8 mouse cellular contexts compared by ENCODE assay signal in genomic region chr17:21650364-21650907, GRCm38 (mm10). TPM values are rescaled to one million over a fixed set of nuclear protein-coding genes. Genes with fewer than 3 reads are reported as not detected.
DNase-seq lines count a peak whose midpoint lies in the region; ATAC-seq lines count a peak whose summit lies in the region.
"Not testable (repeated sequence)": the region's sequence is repeated elsewhere in the genome, so short reads cannot be mapped to it uniquely, and the experiment has no call there.

TSS of gene Zfp983 (plus strand) at chr17:21650624.

- peak; percentile 98 for ATAC-seq in heart, embryonic 13.5 days (ENCODE audit: extremely low read depth, insufficient number of reproducible peaks, low FRiP score, low TSS enrichment)
- peak; percentile 100 for ATAC-seq in liver, embryonic 12.5 days
- ATAC-seq in stomach, embryonic 15.5 days (ENCODE audit: insufficient read depth, low FRiP score, low read depth): peak; percentile 99

- peak within 1 kb of the TSS; percentile 81 for H3K4me3 ChIP-seq in brown adipose tissue, adult 24 weeks (ENCODE audit: insufficient read depth, low read depth, low read length)
- H3K4me3 ChIP-seq in heart, embryonic 13.5 days: peak within 1 kb of the TSS; percentile 57
- peak within 1 kb of the TSS; percentile 63 for H3K4me3 ChIP-seq in liver, embryonic 12.5 days
- H3K4me3 ChIP-seq in stomach, embryonic 15.5 days (replicated peaks): peak within 1 kb of the TSS; percentile 50

- peak within 1 kb of the TSS; percentile 74 for H3K9ac ChIP-seq in heart, embryonic 13.5 days
- peak within 1 kb of the TSS; percentile 62 for H3K9ac ChIP-seq in liver, embryonic 12.5 days
- not testable (repeated sequence) for H3K9ac ChIP-seq in stomach, embryonic 15.5 days

- not testable (repeated sequence) for H3K27me3 ChIP-seq in heart, embryonic 13.5 days (replicated peaks); liver, embryonic 12.5 days (replicated peaks); stomach, embryonic 15.5 days (replicated peaks)

- H3K36me3 ChIP-seq in heart, embryonic 13.5 days; liver, embryonic 12.5 days; stomach, embryonic 15.5 days: not testable (repeated sequence)

- H3K9me3 ChIP-seq in heart, embryonic 13.5 days; liver, embryonic 12.5 days (replicated peaks); stomach, embryonic 15.5 days: not testable (repeated sequence)

- not testable (repeated sequence) for H3K4me1 ChIP-seq in brown adipose tissue, adult 24 weeks (ENCODE audit: control insufficient read depth, insufficient read depth, insufficient read length, low read length); heart, embryonic 13.5 days; liver, embryonic 12.5 days; stomach, embryonic 15.5 days

- peak within 1 kb of the TSS; percentile 69 for H3K4me2 ChIP-seq in heart, embryonic 13.5 days
- H3K4me2 ChIP-seq in liver, embryonic 12.5 days: peak within 1 kb of the TSS; percentile 58
- H3K4me2 ChIP-seq in stomach, embryonic 15.5 days: peak within 1 kb of the TSS; percentile 45

- DNase-seq in CD4-positive, CD25-positive, alpha-beta regulatory T cell, adult 2 months (ENCODE audit: low read depth, low spot score): peak; percentile 96
- peak; percentile 43 for DNase-seq in fat pad, adult 2 months (ENCODE audit: extremely low read depth, low read depth, low spot score)
- peak; percentile 85 for DNase-seq in kidney, postnatal 10 days
- DNase-seq in natural killer cell, adult 2 months (ENCODE audit: low spot score in 2 of 2): peak; percentile 90 to 91

- 0% methylated on average over 17 of the region's 17 CpGs for WGBS in heart, embryonic 13.5 days
- 1% methylated on average over 17 of the region's 17 CpGs for WGBS in liver, embryonic 12.5 days (ENCODE audit: insufficient replicate concordance)
- under 1% methylated on average over 17 of the region's 17 CpGs for WGBS in stomach, embryonic 15.5 days

- H3K27ac ChIP-seq in brown adipose tissue, adult 24 weeks (replicated peaks; ENCODE audit: low read depth, low read length): peak within 1 kb of the TSS; percentile 89
- peak within 1 kb of the TSS; percentile 81 for H3K27ac ChIP-seq in heart, embryonic 13.5 days (replicated peaks)
- peak within 1 kb of the TSS; percentile 78 for H3K27ac ChIP-seq in liver, embryonic 12.5 days
- H3K27ac ChIP-seq in stomach, embryonic 15.5 days: peak within 1 kb of the TSS; percentile 81

RNA-seq across cellular contexts. Expression of gene Zfp983, which starts in this region (rescaled TPM):
- 2.8 and 3.3 TPM in 2 replicates for polyA plus RNA-seq in brown adipose tissue, adult 24 weeks (2012; ENCODE audit: insufficient read depth, insufficient read length, missing spikeins)
- polyA plus RNA-seq in heart, embryonic 13.5 days (2015; fragmentation: Nextera tagmentation; extraction: Ambion mirVana): 2.2 and 2.7 TPM in 2 replicates
- polyA plus RNA-seq in liver, embryonic 12.5 days (2016; fragmentation: Nextera tagmentation; extraction: Ambion mirVana): 1.6 and 2.0 TPM in 2 replicates
- 4.2 TPM in 2 replicates for polyA plus RNA-seq in stomach, embryonic 15.5 days (2015; fragmentation: Nextera tagmentation; extraction: Ambion mirVana)

Comparison
In these comparisons a context has a peak if more than half of its experiments do, and no peak if none do; other contexts are left out.
1. Peak in every context shown above with its lines: DNase-seq, ATAC-seq, H3K4me3 ChIP-seq and H3K27ac ChIP-seq.
2. DNase-seq: peak in every context shown above with its lines; median percentile 96 in CD4-positive, CD25-positive, alpha-beta regulatory T cell, adult 2 months; 90 in natural killer cell, adult 2 months; 85 in kidney, postnatal 10 days; 43 in fat pad, adult 2 months.